Mouse (Mus musculus) embryonic facial prominence, embryonic 12.5 days (tissue): ENCODE data around the gene Mark1. TPM values are rescaled to one million over a fixed set of nuclear protein-coding genes. Genes with fewer than 3 reads are reported as not detected.

ENCODE experiments used
- polyA plus RNA-seq: library from polyadenylated mRNA; unstranded; fragments of >200 nt; fragmentation: Nextera tagmentation; extraction: Ambion mirVana; gene quantifications from 2 replicates; pipeline ENCODE4 v1.2.1, GENCODE M21; 2016

Mark1 gene
- polyA plus RNA-seq, 1 experiment from 2014 or later, result 4.6 TPM

Other genes starting within 250 kb of the Mark1 start
- not detected in 2 replicates for gene Marc1, start 188.3 kb downstream of the Mark1 start, polyA plus RNA-seq
- gene Marc2, start 153.1 kb downstream of the Mark1 start, polyA plus RNA-seq, result 144 and 152 TPM in 2 replicates
- gene C130074G19Rik, start 116.4 kb downstream of the Mark1 start, polyA plus RNA-seq, result 1.0 and 1.3 TPM in 2 replicates
- gene Rab3gap2, start 204.5 kb upstream of the Mark1 start, polyA plus RNA-seq, result 22.7 and 24.3 TPM in 2 replicates